7 mouse cellular contexts compared by ENCODE assay signal in the genomic region with DNA sequence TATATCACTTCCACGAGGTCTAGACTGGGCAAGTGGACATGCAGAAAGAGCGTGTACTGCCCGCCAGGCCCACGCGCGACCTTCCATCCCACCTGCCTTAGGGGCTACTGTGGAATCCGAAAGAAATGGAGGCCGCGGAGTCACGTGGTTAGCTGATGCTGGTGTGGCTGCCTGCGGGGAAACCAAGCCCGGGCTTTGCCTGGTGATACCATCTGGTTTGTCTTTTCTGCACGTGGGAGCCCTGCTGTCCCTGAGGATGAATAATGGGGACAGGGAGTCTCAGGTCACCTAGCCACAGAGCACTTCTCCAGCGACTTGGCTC.
DNase-seq lines count a peak whose midpoint lies in the region; ATAC-seq and TF ChIP-seq lines count a peak whose summit lies in the region.

No protein-coding gene starts in this region.

- no peak overlapping the region for H3K27ac ChIP-seq in lung, embryonic 14.5 days (ENCODE audit: low read depth)
- H3K27ac ChIP-seq in embryonic facial prominence, embryonic 14.5 days (replicated peaks; ENCODE audit: low read depth, low read length): no peak overlapping the region
- no peak overlapping the region for H3K27ac ChIP-seq in hindbrain, postnatal 0 days
- H3K27ac ChIP-seq in midbrain, postnatal 0 days (ENCODE audit: low read depth, low read length): no peak overlapping the region

- peak overlapping the region; percentile 85 for H3K4me2 ChIP-seq in lung, embryonic 14.5 days
- peak overlapping the region; percentile 77 for H3K4me2 ChIP-seq in embryonic facial prominence, embryonic 14.5 days (ENCODE audit: low read depth, low read length)
- peak overlapping the region; percentile 69 for H3K4me2 ChIP-seq in hindbrain, postnatal 0 days (ENCODE audit: low read depth, low read length)
- peak overlapping the region; percentile 64 for H3K4me2 ChIP-seq in midbrain, postnatal 0 days (ENCODE audit: low read depth, low read length, poor library complexity, severe bottlenecking)

- H3K36me3 ChIP-seq in lung, embryonic 14.5 days (ENCODE audit: insufficient read depth): no peaks in the 10 kb centered on the region
- no peaks in the 10 kb centered on the region for H3K36me3 ChIP-seq in embryonic facial prominence, embryonic 14.5 days (ENCODE audit: control insufficient read depth, insufficient read depth, low read length)
- H3K36me3 ChIP-seq in hindbrain, postnatal 0 days (ENCODE audit: insufficient read depth, low read length): no peaks in the 10 kb centered on the region
- no peaks in the 10 kb centered on the region for H3K36me3 ChIP-seq in midbrain, postnatal 0 days (ENCODE audit: insufficient read depth, low read length)

- H3K9ac ChIP-seq in lung, embryonic 14.5 days: no peak overlapping the region
- no peak overlapping the region for H3K9ac ChIP-seq in embryonic facial prominence, embryonic 14.5 days (ENCODE audit: low read depth, low read length)
- H3K9ac ChIP-seq in hindbrain, postnatal 0 days (replicated peaks; ENCODE audit: low read length): no peak overlapping the region
- no peak overlapping the region for H3K9ac ChIP-seq in midbrain, postnatal 0 days (replicated peaks; ENCODE audit: low read length, poor library complexity, severe bottlenecking)

- no peaks in the 10 kb centered on the region for H3K27me3 ChIP-seq in lung, embryonic 14.5 days (ENCODE audit: insufficient read depth, low read length)
- H3K27me3 ChIP-seq in embryonic facial prominence, embryonic 14.5 days (replicated peaks; ENCODE audit: control insufficient read depth, insufficient read depth, low read length): no peaks in the 10 kb centered on the region
- no peaks in the 10 kb centered on the region for H3K27me3 ChIP-seq in hindbrain, postnatal 0 days (ENCODE audit: insufficient read depth, low read length)
- H3K27me3 ChIP-seq in midbrain, postnatal 0 days (ENCODE audit: insufficient read depth, low read length): no peaks in the 10 kb centered on the region

- WGBS in lung, embryonic 14.5 days: 18% methylated on average over 14 of the region's 14 CpGs
- 19% methylated on average over 14 of the region's 14 CpGs for WGBS in embryonic facial prominence, embryonic 14.5 days
- WGBS in hindbrain, postnatal 0 days: 18% methylated on average over 14 of the region's 14 CpGs
- WGBS in midbrain, postnatal 0 days: 21% methylated on average over 14 of the region's 14 CpGs

- no peak for TF ChIP-seq CTCF in lung, embryonic 14.5 days (IDR thresholded peaks at IDR 0.05; ENCODE audit: low read depth)
- TF ChIP-seq CTCF in hindbrain, postnatal 0 days (IDR thresholded peaks at IDR 0.05; ENCODE audit: low read depth): no peak
- no peak for TF ChIP-seq CTCF in midbrain, postnatal 0 days (IDR thresholded peaks at IDR 0.05)

- peak; percentile 35; the same call in 1 of the 2 replicates for ATAC-seq in lung, embryonic 14.5 days (ENCODE audit: insufficient read depth)
- ATAC-seq in embryonic facial prominence, embryonic 14.5 days (ENCODE audit: low read depth): peak; percentile 11; the same call in 1 of the 2 replicates
- no peak for ATAC-seq in hindbrain, postnatal 0 days
- no peak for ATAC-seq in midbrain, postnatal 0 days (ENCODE audit: low FRiP score)

- H3K4me1 ChIP-seq in lung, embryonic 14.5 days (ENCODE audit: insufficient read depth): peaks cover 2% of the 10 kb centered on the region; the same call in 1 of the 2 replicates
- peaks cover 23% of the 10 kb centered on the region for H3K4me1 ChIP-seq in embryonic facial prominence, embryonic 14.5 days (ENCODE audit: control insufficient read depth, insufficient read depth, low read length)
- peaks cover 15% of the 10 kb centered on the region for H3K4me1 ChIP-seq in hindbrain, postnatal 0 days (ENCODE audit: insufficient read depth, low read length)
- H3K4me1 ChIP-seq in midbrain, postnatal 0 days (ENCODE audit: insufficient read depth, low read length): no peaks in the 10 kb centered on the region

- no peak for DNase-seq in lung, embryonic 14.5 days
- DNase-seq in lung, postnatal 25 days (ENCODE audit: low spot score): no peak
- no peak for DNase-seq in embryonic facial prominence, embryonic 14.5 days (ENCODE audit: low spot score)
- no peak for DNase-seq in hindbrain, postnatal 0 days (ENCODE audit: low spot score)
- DNase-seq in midbrain, postnatal 0 days (ENCODE audit: low spot score): no peak
- DNase-seq in ovary, postnatal 10 days (ENCODE audit: low spot score): no peak
- DNase-seq in adrenal gland, adult 8-10 months: no peak

- no peaks in the 10 kb centered on the region for H3K9me3 ChIP-seq in lung, embryonic 14.5 days (ENCODE audit: low read depth, low read length)
- no peaks in the 10 kb centered on the region for H3K9me3 ChIP-seq in embryonic facial prominence, embryonic 14.5 days (ENCODE audit: control insufficient read depth, low read length)
- no peaks in the 10 kb centered on the region for H3K9me3 ChIP-seq in hindbrain, postnatal 0 days (ENCODE audit: low read length)
- H3K9me3 ChIP-seq in midbrain, postnatal 0 days (ENCODE audit: low read length): no peaks in the 10 kb centered on the region

- H3K4me3 ChIP-seq in lung, embryonic 14.5 days (ENCODE audit: low read depth, low read length): peak overlapping the region; percentile 39; the same call in 1 of the 2 replicates
- 0 out of 2 replicates have a peak overlapping the region, but pooled peaks have one; percentile 36 for H3K4me3 ChIP-seq in embryonic facial prominence, embryonic 14.5 days (ENCODE audit: low read depth, low read length)
- H3K4me3 ChIP-seq in hindbrain, postnatal 0 days (ENCODE audit: low read length): 0 out of 2 replicates have a peak overlapping the region, but pooled peaks have one; percentile 24
- peak overlapping the region; percentile 31 for H3K4me3 ChIP-seq in midbrain, postnatal 0 days (ENCODE audit: low read depth, low read length)

Comparison
In these comparisons a context has a peak if more than half of its experiments do, and no peak if none do; other contexts are left out.
1. ATAC-seq: peak in lung, embryonic 14.5 days (single experiment) and embryonic facial prominence, embryonic 14.5 days (single experiment); none in hindbrain, postnatal 0 days (single experiment) and midbrain, postnatal 0 days (single experiment).
2. Peak in every context shown above with its lines, with median percentiles within 50 percentile points of each other: H3K4me2 ChIP-seq and H3K4me3 ChIP-seq.